Mouse (Mus musculus): Measurements from ENCODE around the gene Knstrn. TPM values are rescaled to one million over a fixed set of nuclear protein-coding genes. Genes with fewer than 3 reads are reported as not detected.

Knstrn gene
- polyA plus RNA-seq, 1 experiment from 2014 or later: 97.9 TPM

GRCm38 (mm10) chr2:118861454-118862339, 47.9 kb downstream of the Knstrn start, which contains the start of gene Ivd:
TSS of gene Ivd (plus strand) at chr2:118861954.
- peak within 1 kb of the TSS; percentile 37 for H3K9ac ChIP-seq (ENCODE audit: low read length)
- peak; percentile 93 for DNase-seq (ENCODE audit: low spot score)
- H3K36me3 ChIP-seq (ENCODE audit: control insufficient read depth, insufficient read depth, low read length): no peaks in the 10 kb centered on the region
- peak within 1 kb of the TSS; percentile 48 for H3K4me3 ChIP-seq (ENCODE audit: low read depth, low read length)
- H3K27me3 ChIP-seq (replicated peaks; ENCODE audit: control insufficient read depth, insufficient read depth, low read length): no peaks in the 10 kb centered on the region
- WGBS: under 1% methylated on average over 34 of the region's 34 CpGs
- peak within 1 kb of the TSS; percentile 64 for H3K4me2 ChIP-seq (ENCODE audit: low read length)
- H3K27ac ChIP-seq (ENCODE audit: low read depth): peak within 1 kb of the TSS; percentile 7; the same call in 1 of the 2 replicates
- ATAC-seq (replicated peaks; ENCODE audit: low FRiP score, low TSS enrichment, low read depth): peak; percentile 100
- H3K9me3 ChIP-seq (ENCODE audit: control insufficient read depth, low read length): no peaks in the 10 kb centered on the region
- H3K4me1 ChIP-seq (replicated peaks; ENCODE audit: control insufficient read depth, insufficient read depth, low read length): 0 out of 2 replicates have a peak, but pooled peaks cover 5% of the 10 kb centered on the region

- Histone ChIP-seq H3K4me3 (ENCODE audit: low read depth, low read length) (peak overlapping the region; percentile 48), H3K9me3 (ENCODE audit: control insufficient read depth, low read length) (no peaks in the 10 kb centered on the region), H3K9ac (ENCODE audit: low read length) (peak overlapping the region; percentile 37), H3K4me1 (replicated peaks; ENCODE audit: control insufficient read depth, insufficient read depth, low read length) (0 out of 2 replicates have a peak, but pooled peaks cover 5% of the 10 kb centered on the region), H3K36me3 (ENCODE audit: control insufficient read depth, insufficient read depth, low read length) (no peaks in the 10 kb centered on the region), H3K27ac (ENCODE audit: low read depth) (peak overlapping the region; percentile 2; the same call in 1 of the 2 replicates), H3K27me3 (replicated peaks; ENCODE audit: control insufficient read depth, insufficient read depth, low read length) (no peaks in the 10 kb centered on the region), H3K4me2 (ENCODE audit: low read length) (peak overlapping the region; percentile 61)
- no peak for DNase-seq (ENCODE audit: low spot score)
- ATAC-seq (replicated peaks; ENCODE audit: low FRiP score, low TSS enrichment, low read depth): no peak
- 24% methylated on average over 3 of the region's 3 CpGs for WGBS
These were observed 48.5 kb downstream of the Knstrn start for GRCm38 (mm10) chr2:118862340-118862675.

- H3K4me3 ChIP-seq (ENCODE audit: low read depth, low read length): no peak overlapping the region
- H3K9ac ChIP-seq (ENCODE audit: low read length): no peak overlapping the region
- H3K27me3 ChIP-seq (replicated peaks; ENCODE audit: control insufficient read depth, insufficient read depth, low read length): no peaks in the 10 kb centered on the region
- peaks cover 39% of the 10 kb centered on the region for H3K36me3 ChIP-seq (ENCODE audit: control insufficient read depth, insufficient read depth, low read length)
- no peak overlapping the region for H3K27ac ChIP-seq (ENCODE audit: low read depth)
- WGBS: 79% methylated on average over 3 of the region's 3 CpGs
- no peak overlapping the region for H3K4me2 ChIP-seq (ENCODE audit: low read length)
- no peaks in the 10 kb centered on the region for H3K4me1 ChIP-seq (replicated peaks; ENCODE audit: control insufficient read depth, insufficient read depth, low read length)
- no peak for ATAC-seq (replicated peaks; ENCODE audit: low FRiP score, low TSS enrichment, low read depth)
- DNase-seq (ENCODE audit: low spot score): no peak
- no peaks in the 10 kb centered on the region for H3K9me3 ChIP-seq (ENCODE audit: control insufficient read depth, low read length)
These were observed 56.8 kb downstream of the Knstrn start for GRCm38 (mm10) chr2:118870601-118871000.

GRCm38 (mm10) chr2:118871032-118871431, 57.2 kb downstream of the Knstrn start:
- WGBS: 78% methylated on average over 1 of the region's 1 CpGs

GRCm38 (mm10) chr2:118873018-118873417, 59.2 kb downstream of the Knstrn start:
- Histone ChIP-seq H3K4me3 (ENCODE audit: low read depth, low read length) (no peak overlapping the region), H3K9ac (ENCODE audit: low read length) (no peak overlapping the region), H3K4me1 (replicated peaks; ENCODE audit: control insufficient read depth, insufficient read depth, low read length) (no peaks in the 10 kb centered on the region), H3K4me2 (ENCODE audit: low read length) (no peak overlapping the region), H3K36me3 (ENCODE audit: control insufficient read depth, insufficient read depth, low read length) (peaks cover 59% of the 10 kb centered on the region), H3K27me3 (replicated peaks; ENCODE audit: control insufficient read depth, insufficient read depth, low read length) (no peaks in the 10 kb centered on the region), H3K9me3 (ENCODE audit: control insufficient read depth, low read length) (no peaks in the 10 kb centered on the region), H3K27ac (ENCODE audit: low read depth) (no peak overlapping the region)
- 88% methylated on average over 5 of the region's 5 CpGs for WGBS
- no peak for ATAC-seq (replicated peaks; ENCODE audit: low FRiP score, low TSS enrichment, low read depth)
- no peak for DNase-seq (ENCODE audit: low spot score)

More at GRCm38 (mm10) chr2:118871032-118871431, 57.2 kb downstream of the Knstrn start:
- Histone ChIP-seq H3K4me3 (ENCODE audit: low read depth, low read length) (no peak overlapping the region), H3K4me1 (replicated peaks; ENCODE audit: control insufficient read depth, insufficient read depth, low read length) (no peaks in the 10 kb centered on the region), H3K4me2 (ENCODE audit: low read length) (no peak overlapping the region), H3K9ac (ENCODE audit: low read length) (no peak overlapping the region), H3K27ac (ENCODE audit: low read depth) (no peak overlapping the region), H3K27me3 (replicated peaks; ENCODE audit: control insufficient read depth, insufficient read depth, low read length) (no peaks in the 10 kb centered on the region), H3K9me3 (ENCODE audit: control insufficient read depth, low read length) (no peaks in the 10 kb centered on the region), H3K36me3 (ENCODE audit: control insufficient read depth, insufficient read depth, low read length) (peaks cover 42% of the 10 kb centered on the region)
- ATAC-seq (replicated peaks; ENCODE audit: low FRiP score, low TSS enrichment, low read depth): no peak
- no peak for DNase-seq (ENCODE audit: low spot score)

- H3K4me1 ChIP-seq (replicated peaks; ENCODE audit: control insufficient read depth, insufficient read depth, low read length): no peaks in the 10 kb centered on the region
- H3K36me3 ChIP-seq (ENCODE audit: control insufficient read depth, insufficient read depth, low read length): peaks cover 64% of the 10 kb centered on the region
- no peak overlapping the region for H3K4me2 ChIP-seq (ENCODE audit: low read length)
- no peaks in the 10 kb centered on the region for H3K27me3 ChIP-seq (replicated peaks; ENCODE audit: control insufficient read depth, insufficient read depth, low read length)
- ATAC-seq (replicated peaks; ENCODE audit: low FRiP score, low TSS enrichment, low read depth): no peak
- WGBS: 74% methylated on average over 6 of the region's 6 CpGs
- no peak overlapping the region for H3K27ac ChIP-seq (ENCODE audit: low read depth)
- no peaks in the 10 kb centered on the region for H3K9me3 ChIP-seq (ENCODE audit: control insufficient read depth, low read length)
- no peak overlapping the region for H3K4me3 ChIP-seq (ENCODE audit: low read depth, low read length)
- no peak for DNase-seq (ENCODE audit: low spot score)
- no peak overlapping the region for H3K9ac ChIP-seq (ENCODE audit: low read length)
These were observed 60.2 kb downstream of the Knstrn start for GRCm38 (mm10) chr2:118873890-118874430.

- WGBS: 77% methylated on average over 8 of the region's 8 CpGs
These were observed 61.5 kb downstream of the Knstrn start for GRCm38 (mm10) chr2:118875316-118875715.

GRCm38 (mm10) chr2:118876453-118876852, 62.6 kb downstream of the Knstrn start:
- DNase-seq (ENCODE audit: low spot score) (no peak), ATAC-seq (replicated peaks; ENCODE audit: low FRiP score, low TSS enrichment, low read depth) (no peak)
- H3K9ac ChIP-seq (ENCODE audit: low read length): no peak overlapping the region
- H3K27ac ChIP-seq (ENCODE audit: low read depth): no peak overlapping the region
- H3K27me3 ChIP-seq (replicated peaks; ENCODE audit: control insufficient read depth, insufficient read depth, low read length): no peaks in the 10 kb centered on the region
- peaks cover 55% of the 10 kb centered on the region for H3K36me3 ChIP-seq (ENCODE audit: control insufficient read depth, insufficient read depth, low read length)
- H3K4me2 ChIP-seq (ENCODE audit: low read length): no peak overlapping the region
- no peaks in the 10 kb centered on the region for H3K4me1 ChIP-seq (replicated peaks; ENCODE audit: control insufficient read depth, insufficient read depth, low read length)
- 95% methylated on average over 9 of the region's 9 CpGs for WGBS
- no peaks in the 10 kb centered on the region for H3K9me3 ChIP-seq (ENCODE audit: control insufficient read depth, low read length)
- no peak overlapping the region for H3K4me3 ChIP-seq (ENCODE audit: low read depth, low read length)

More at GRCm38 (mm10) chr2:118875316-118875715, 61.5 kb downstream of the Knstrn start:
- H3K9me3 ChIP-seq (ENCODE audit: control insufficient read depth, low read length): no peaks in the 10 kb centered on the region
- no peak overlapping the region for H3K27ac ChIP-seq (ENCODE audit: low read depth)
- no peaks in the 10 kb centered on the region for H3K4me1 ChIP-seq (replicated peaks; ENCODE audit: control insufficient read depth, insufficient read depth, low read length)
- ATAC-seq (replicated peaks; ENCODE audit: low FRiP score, low TSS enrichment, low read depth): no peak; the same call in 1 of the 2 replicates
- no peaks in the 10 kb centered on the region for H3K27me3 ChIP-seq (replicated peaks; ENCODE audit: control insufficient read depth, insufficient read depth, low read length)
- no peak overlapping the region for H3K4me2 ChIP-seq (ENCODE audit: low read length)
- peaks cover 53% of the 10 kb centered on the region for H3K36me3 ChIP-seq (ENCODE audit: control insufficient read depth, insufficient read depth, low read length)
- no peak for DNase-seq (ENCODE audit: low spot score)
- no peak overlapping the region for H3K9ac ChIP-seq (ENCODE audit: low read length)
- H3K4me3 ChIP-seq (ENCODE audit: low read depth, low read length): no peak overlapping the region
